Mouse (Mus musculus): ENCODE results near the gene Rbm20.

Rbm20 gene

GRCm38 (mm10) chr19:53877779-53878178, 200.7 kb downstream of the Rbm20 start:
- no peak for DNase-seq (ENCODE audit: low spot score in 2 of 2)

GRCm38 (mm10) chr19:53880460-53880859, 203.4 kb downstream of the Rbm20 start:
- DNase-seq (ENCODE audit: low spot score in 2 of 2), result no peak

- no peak for DNase-seq (ENCODE audit: low spot score in 2 of 2)
Measured at GRCm38 (mm10) chr19:53881786-53882185, 204.7 kb downstream of the Rbm20 start.

GRCm38 (mm10) chr19:53885450-53885849, 208.3 kb downstream of the Rbm20 start:
- no peak for DNase-seq (ENCODE audit: low spot score in 2 of 2)

GRCm38 (mm10) chr19:53886576-53887370, 209.7 kb downstream of the Rbm20 start:
- DNase-seq (ENCODE audit: low spot score in 2 of 2), result no peak

- no peak for DNase-seq (ENCODE audit: low spot score in 2 of 2)
Measured at GRCm38 (mm10) chr19:53887822-53888221, 210.7 kb downstream of the Rbm20 start.

DNA sequence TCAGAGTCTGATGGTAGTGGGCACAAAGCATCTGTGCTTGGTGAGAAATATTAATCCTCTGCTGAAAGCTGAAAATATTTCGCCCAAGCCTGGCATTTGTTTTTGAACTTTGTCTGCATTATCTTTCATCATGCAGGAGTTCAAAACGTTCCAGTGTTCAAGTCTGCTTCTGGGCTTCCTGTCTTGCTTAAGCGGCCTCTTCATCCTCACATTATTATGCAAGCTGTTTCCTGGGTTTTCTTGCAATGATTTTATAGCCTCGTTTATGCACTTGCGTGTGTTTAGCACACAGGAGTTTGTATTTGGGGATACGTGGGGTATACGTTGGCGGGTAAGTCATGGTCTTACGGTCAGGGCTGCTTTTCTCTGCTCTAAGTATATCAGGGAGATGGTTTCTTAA, 211.2 kb downstream of the Rbm20 start:
- no peak for DNase-seq (ENCODE audit: low spot score in 2 of 2)

- DNase-seq (ENCODE audit: low spot score in 2 of 2), result no peak
Measured at GRCm38 (mm10) chr19:53889555-53889954, 212.4 kb downstream of the Rbm20 start.

DNA sequence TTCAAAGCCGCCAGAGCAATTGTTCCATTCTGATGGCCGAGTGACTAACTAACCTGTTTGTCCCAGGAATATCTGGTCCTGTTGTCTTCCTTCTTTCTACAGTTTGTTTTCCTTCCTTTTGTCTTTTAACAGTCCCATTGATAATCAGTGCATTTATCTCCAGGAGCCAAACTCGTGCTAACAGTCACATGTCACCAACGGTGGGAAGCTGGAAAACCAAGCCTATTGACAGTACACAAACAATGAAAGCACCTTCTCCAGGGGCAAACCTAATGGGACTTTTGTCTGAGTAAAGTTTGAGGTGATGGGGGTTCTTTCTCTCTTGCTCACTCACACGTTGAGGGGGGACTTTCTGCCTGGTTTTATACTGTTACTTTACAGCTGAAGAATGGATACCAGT, 213.2 kb downstream of the Rbm20 start:
- DNase-seq (ENCODE audit: low spot score in 2 of 2), result no peak

DNA sequence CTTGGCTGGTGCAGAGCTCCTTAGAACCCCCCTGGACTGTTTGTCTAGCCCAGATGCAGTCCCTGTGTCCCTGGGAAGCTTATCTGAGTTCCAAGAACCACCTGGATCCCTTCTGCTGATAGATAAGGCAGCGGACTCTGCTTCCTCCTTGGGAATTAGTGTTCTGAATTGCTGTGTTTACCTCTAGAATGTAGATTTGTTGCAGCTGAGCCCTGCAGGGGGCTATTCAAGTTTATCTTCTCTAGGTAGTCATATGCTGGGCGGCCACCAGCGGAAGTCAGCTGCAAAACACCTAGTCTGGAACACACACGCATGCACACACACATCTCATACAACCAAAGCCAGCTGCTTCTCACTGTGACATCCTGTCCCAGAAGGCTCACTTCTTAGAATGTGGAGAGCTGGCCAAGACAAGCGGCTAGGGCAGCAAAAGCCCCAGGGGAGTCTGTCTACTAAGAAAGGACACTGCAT, 213.7 kb downstream of the Rbm20 start:
- no peak for DNase-seq (ENCODE audit: low spot score in 2 of 2)

GRCm38 (mm10) chr19:53891569-53891968, 214.5 kb downstream of the Rbm20 start:
- no peak for DNase-seq (ENCODE audit: low spot score in 2 of 2)

DNA sequence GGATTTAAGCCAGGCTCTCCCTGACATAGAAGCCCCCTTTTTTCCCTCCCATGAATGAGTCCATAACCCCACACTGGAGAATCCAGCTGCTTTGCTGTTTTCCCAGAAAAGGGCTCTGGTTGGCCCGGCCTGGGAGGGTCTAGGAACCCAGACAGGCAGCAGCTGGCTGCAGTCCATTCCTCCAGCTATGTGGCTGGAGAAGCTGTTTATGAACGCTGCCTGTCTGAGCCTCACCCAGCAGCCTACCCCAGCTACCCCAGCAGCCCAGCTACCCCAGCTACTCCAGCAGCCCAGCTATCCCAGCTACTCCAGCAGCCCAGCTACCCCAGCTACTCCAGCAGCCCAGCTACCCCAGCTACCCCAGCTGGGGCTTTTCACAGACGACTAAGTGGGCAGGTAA, 215.0 kb downstream of the Rbm20 start, which contains the start of gene Pdcd4:
Gene Pdcd4 (plus strand): TSS at position 171 of the 400 bp plus-strand sequence.
- peak in 1 of 2 experiments; percentile 55 for DNase-seq (ENCODE audit: low spot score in 2 of 2)

DNA sequence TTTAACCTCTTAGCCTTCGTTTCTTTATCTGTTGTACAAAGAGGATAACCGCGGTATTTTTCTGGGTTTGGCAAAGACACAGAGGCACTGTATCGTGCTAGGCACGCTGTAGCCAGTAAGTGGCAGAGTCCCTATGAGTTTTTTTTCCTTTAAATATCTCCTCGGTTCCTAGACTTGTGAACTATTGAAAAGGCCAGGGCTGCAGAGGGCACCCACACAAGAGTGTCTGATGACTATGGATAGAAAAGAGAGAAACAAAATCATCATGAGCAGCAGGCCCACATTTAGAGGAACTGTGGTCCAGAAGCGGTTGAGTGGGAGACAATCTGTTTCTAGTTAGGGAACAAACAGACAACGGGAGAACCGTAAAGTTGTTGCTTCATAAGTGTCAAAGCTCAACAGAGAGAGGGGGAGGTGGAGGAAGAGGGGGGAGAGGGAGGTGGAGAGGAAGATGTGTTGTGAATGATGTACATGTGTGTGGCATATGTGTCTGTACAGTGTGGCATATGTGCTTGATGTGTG, 215.8 kb downstream of the Rbm20 start:
- no peak for DNase-seq (ENCODE audit: low spot score in 2 of 2)

- peak in 1 of 2 experiments; percentile 50 for DNase-seq (ENCODE audit: low spot score in 2 of 2)
Measured at GRCm38 (mm10) chr19:53893711-53894171, 216.6 kb downstream of the Rbm20 start.

GRCm38 (mm10) chr19:53894538-53895121, 217.5 kb downstream of the Rbm20 start:
- DNase-seq (ENCODE audit: low spot score in 2 of 2), result peak in 1 of 2 experiments; percentile 41

DNA sequence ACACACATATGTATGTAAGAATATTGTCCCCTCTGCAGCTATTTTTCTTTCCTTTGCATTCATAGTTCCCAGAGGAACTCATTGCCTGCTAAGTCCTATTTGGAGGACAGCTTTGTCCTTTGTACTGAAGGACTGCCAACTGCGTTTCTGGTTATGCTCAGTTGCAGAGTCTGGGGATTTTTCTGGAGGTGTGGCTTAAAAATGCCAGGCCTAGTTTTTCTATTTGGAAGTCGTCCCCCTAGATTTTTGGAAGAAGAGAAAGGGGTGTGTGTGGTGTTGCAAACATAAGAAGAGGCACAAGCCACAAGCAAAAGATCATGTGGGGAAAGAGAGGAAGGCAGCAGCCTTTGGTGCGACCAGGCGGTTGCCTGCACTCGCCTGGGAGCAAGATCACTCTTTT, 220.9 kb downstream of the Rbm20 start:
- DNase-seq (ENCODE audit: low spot score in 2 of 2), result no peak

DNA sequence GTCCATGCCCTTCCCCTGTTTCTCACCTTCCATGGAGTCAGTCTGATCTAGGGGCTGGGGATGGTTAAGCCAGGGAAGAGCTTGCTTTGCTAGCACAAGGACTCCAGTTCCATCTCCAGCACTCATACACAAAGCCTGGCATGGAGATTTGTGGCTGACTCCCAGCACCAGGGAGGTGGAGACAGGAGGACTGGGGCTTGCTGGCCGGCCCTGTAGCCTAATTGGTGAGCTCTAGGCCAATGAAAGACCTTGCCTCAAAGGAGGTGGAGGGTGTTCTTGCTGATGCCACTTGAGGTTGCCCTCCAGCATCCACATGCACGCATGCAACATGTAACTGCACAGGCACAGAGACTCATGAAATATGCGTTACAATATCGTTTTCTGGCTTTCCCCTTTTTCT, 221.4 kb downstream of the Rbm20 start:
- no peak for DNase-seq (ENCODE audit: low spot score in 2 of 2)

DNA sequence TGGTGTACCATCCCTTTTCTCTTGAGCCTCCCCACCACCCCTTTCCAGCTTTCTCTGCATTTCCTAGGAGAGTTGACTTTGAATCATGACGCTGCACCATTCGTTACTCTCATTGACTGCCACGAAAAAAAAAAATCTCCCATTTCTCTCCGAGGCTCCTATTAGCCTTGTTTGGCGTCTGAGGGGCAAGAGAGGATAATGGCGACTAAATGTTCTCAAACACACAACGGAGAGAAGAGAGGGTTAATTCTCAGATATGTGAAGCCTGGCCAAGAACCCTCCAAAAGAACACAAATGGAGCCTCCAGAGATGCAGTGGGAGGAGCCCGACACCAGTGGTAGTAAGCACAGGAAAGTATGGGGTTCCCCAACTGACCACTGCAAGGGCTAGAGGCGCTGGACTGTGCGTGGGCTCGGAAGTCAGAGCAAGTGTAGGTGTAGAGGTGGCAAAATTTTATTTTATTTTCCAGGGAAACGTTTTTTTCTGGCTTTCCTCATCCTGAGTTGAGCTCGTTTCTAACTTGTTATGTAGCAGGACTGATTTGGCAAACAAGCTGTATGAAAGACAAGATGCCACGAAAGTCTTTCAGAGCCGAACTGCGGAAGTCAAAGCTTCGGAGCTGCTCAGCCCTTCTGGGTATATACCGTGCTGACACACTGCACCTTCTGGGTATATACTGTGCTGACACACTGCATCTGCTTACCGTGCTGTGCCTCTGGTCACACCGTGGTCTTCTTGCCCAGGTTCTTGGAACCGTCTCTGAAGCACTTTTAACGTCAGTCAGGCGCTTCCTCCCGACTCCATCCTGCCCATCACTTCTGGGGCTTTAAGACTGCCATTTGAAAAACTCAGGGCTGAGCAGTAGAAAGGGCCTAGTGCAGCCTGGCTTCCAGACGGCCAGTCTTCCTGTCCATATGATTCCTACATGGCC, 222.1 kb downstream of the Rbm20 start:
- DNase-seq (ENCODE audit: low spot score in 2 of 2), result no peak

DNA sequence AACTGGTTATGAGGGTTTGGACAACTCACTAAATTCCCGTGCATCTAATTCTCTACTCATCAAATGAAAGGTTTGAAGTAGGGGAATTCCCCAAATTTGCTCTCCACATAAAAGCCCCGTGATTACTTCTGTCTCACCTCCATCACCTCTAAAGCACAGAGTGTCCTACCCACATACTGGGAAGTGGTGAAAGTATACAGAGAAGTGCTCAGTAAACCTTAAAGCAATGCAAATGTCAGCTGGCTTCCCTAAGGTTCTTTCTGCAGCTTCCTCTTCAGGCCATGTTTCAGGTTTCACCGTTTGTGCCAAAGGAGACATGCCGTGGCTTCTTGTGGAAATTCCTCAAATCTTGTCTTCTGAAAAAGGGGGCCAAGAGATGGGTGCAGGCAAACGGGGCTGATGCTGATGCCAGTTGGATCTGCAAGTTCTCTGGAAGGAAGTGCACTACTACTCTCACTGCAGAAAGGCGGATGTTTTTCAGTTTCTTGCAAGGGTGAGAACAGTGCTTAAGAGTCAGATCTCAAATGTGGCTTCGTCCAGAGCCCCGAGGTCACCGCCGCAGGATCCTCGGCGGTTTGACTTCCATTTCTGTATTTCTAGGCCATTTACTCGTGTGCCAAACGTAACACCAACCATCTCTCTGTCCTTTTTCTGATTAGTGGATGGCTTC, 223.0 kb downstream of the Rbm20 start:
- DNase-seq (ENCODE audit: low spot score in 2 of 2), result no peak

- no peak for DNase-seq (ENCODE audit: low spot score in 2 of 2)
Measured at GRCm38 (mm10) chr19:53901931-53902738, 225.0 kb downstream of the Rbm20 start.

All from urinary bladder, postnatal 4 days (tissue).